Mouse (Mus musculus) forelimb bud, embryonic 11.5 days (tissue): ENCODE measurements around the gene Chit1.

Experiments
- DNase-seq: peaks from one replicate; pipeline ENCODE4 v3.0.0-alpha.2; 2012; ENCODE audit warnings: low read depth, low spot score

Chit1 gene

GRCm38 (mm10) chr1:134079477-134080163 lies 31.4 kb upstream of the Chit1 start:
- DNase-seq, result no peak

GRCm38 (mm10) chr1:134080406-134080805 lies 30.6 kb upstream of the Chit1 start:
- no peak for DNase-seq

DNA sequence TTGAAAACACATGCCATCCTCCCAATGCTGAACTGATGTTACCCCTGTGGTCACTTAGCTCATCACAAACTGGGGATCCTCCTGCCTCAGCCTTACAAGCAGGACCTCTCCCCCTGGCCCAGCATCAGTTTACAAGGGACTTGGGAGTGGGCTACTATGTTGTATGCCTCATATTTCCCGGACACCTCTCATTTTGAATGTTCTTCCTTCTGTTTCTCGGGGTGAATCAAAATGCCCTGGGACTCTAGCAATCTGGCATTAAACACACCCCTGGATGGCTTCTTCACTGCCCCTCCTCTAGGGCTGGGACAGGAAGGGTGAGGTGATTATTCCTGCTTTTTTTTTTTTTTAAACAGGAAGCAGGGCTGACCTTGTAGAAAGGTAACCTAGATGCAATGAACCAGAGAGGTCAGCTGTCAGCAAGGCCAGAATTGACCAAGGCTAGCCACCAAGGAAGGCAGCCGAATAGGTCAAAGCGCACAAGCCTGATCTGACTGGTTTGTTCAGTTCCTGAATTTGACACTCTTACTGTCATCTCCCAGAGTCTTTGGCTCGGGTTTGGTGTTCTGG lies 30.1 kb upstream of the Chit1 start:
- no peak for DNase-seq

DNA sequence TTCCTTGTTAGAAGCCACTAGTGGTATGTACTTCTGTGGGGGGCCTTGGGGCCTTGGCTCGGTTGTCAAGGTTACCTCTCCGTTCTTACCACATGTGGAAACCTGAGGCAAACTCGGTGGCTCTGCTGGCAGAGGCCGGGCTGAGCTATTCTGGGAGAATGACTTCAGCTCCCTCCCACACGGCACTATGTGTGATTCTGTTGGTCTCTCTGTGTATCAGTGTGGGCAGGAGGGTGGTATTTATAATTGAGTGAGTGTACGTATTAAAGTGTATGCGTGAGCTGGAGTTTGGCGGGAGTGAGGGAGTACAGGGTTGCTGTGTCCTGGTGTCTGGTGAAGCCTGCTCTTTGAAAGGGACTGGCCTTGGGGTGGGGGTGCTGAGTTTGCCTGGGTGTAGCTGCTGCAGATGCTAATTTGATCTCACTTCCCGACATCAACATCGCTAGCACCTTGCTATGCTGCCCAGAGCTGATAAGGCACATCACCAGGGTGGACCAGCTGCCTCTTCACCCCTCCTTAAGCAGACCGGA lies 28.0 kb upstream of the Chit1 start:
- no peak for DNase-seq

- no peak for DNase-seq
These were observed 27.4 kb upstream of the Chit1 start for GRCm38 (mm10) chr1:134083676-134084075.

GRCm38 (mm10) chr1:134084128-134084527 lies 26.9 kb upstream of the Chit1 start:
- DNase-seq, result no peak

DNA sequence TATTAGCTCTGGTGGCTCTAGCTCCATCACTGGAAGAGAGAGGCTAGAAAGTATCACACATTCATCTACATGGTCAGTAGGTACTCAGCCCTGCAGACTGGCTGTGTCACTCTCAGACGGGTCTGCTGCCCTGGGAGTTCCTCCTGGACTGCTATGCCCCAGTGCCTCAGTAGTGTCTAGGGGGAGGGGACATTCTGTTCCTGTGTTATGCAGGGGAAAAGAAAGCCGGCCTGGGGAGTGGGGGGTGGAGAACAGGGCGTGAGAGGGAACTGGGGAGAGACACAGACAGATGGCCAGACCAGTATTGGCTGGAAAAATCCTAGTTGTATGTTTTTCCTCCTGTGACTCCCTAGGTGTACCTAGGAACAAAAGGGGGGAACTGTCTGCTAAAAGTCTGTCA lies 25.0 kb upstream of the Chit1 start:
- no peak for DNase-seq

GRCm38 (mm10) chr1:134086811-134087398 lies 24.1 kb upstream of the Chit1 start:
- no peak for DNase-seq

GRCm38 (mm10) chr1:134089074-134089473 lies 22.0 kb upstream of the Chit1 start:
- DNase-seq, result no peak

- DNase-seq, result no peak
These were observed 19.2 kb upstream of the Chit1 start for GRCm38 (mm10) chr1:134091851-134092250.

- DNase-seq, result no peak
These were observed 18.7 kb upstream of the Chit1 start for GRCm38 (mm10) chr1:134092368-134092767.

DNA sequence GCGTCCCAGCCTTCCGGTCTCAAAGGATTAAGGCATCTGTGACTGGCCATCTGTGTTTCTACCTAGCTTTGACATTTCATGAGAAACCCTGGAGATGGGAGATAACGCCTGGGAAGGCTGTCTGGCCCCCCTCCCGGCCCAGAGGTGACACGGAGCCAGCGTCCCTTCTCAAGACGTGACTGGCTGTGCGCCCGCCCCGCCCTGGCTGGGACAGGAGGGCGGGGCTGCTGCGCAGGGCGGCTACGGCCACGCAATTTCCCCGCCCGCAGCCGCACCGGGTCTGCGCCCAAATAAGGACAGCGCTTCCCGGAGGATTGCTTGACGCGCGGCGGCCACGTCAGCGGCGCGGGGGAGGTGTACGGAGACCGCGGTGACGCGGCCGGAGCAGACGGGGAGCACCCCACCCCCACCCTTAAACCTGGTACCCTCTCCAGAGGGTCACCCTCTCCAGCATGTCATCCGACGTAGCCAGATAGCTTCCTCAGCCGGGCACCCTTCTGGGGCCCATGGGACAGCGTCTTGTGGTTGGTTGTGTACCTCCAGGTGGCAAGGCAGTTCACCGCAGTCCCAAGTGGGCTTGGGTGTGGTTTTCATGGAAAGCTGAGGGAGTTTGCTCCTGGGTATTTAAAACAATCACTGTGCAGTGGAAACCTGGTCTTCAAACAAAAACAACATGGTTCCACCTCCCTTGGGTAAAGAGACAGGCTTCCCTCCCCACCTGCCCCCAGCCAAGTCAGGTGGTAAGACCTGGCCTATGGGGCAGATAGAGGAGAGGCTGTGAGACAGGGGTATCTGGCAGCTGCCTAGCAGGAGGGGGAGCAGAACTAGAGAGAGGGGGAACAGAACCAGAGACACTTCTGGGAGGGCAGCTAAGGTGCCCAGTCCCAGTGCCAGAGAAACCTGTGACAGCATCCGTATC lies 17.9 kb upstream of the Chit1 start:
- peak; percentile 84 for DNase-seq

DNA sequence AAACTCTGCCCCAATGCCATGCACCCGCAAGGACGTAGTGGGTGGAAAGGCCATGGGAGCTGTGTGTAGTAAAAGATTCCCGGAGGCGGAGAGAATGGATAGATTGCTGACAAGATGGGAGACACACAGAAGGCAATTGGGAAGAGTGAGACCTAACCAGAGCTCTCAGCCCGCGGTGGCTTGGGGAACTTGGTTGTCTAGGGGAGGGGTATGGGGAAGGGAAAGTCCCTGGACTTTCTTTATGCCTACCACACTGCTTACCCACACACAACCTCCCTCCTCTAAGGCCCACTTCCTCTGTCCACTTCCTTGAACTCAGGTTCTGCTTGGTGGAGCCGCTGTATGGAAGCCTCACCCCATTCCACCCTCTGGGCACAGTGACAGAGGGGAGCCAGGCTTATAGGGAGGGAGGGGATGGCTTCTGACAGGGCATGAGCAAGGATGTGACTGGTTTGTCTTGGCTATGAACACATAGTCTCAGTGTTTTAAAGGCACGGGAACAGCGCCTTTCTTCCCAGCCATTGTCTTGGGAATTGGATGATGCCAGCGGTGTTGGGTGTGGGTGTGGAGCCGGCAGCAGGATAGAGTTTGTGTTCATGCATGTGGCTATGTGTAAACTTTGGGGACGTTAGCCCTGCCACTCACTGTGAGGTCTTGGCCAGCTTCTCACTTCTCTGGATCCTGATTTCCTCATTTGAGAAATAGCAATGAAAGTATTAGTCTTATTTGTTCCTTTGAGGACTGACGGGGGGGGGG lies 17.1 kb upstream of the Chit1 start:
- no peak for DNase-seq

DNA sequence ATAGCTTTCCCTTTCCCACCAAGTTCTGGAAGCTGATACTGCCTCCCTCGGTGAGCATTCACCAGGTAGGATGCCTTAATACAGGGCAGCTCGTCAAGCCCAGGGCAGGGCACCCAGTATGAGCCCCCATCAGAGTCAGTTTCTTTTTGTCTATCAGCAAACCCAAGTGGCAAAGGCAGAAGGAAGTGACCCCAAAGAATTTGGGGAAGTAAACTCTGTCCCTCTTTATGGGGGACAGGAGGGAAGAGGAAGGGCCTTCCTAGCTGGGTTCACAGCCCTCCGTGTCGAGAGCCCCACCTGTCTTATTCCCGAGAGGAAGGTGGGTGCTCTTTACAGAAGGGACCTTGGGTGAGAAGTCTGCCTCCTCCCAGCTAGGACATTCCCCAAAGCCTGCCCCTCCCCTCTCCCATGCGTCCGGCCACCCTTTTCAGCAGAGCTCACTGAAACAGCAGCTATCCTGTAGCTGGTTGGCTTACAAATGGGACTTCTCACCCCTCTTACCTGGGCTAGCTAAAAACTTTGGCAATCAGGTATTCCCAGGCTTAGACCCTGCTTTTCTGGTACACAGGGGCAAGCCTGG lies 15.9 kb upstream of the Chit1 start:
- DNase-seq, result no peak

- no peak for DNase-seq
These were observed 15.3 kb upstream of the Chit1 start for GRCm38 (mm10) chr1:134095721-134096120.

- no peak for DNase-seq
These were observed 14.6 kb upstream of the Chit1 start for GRCm38 (mm10) chr1:134096264-134096934.

DNA sequence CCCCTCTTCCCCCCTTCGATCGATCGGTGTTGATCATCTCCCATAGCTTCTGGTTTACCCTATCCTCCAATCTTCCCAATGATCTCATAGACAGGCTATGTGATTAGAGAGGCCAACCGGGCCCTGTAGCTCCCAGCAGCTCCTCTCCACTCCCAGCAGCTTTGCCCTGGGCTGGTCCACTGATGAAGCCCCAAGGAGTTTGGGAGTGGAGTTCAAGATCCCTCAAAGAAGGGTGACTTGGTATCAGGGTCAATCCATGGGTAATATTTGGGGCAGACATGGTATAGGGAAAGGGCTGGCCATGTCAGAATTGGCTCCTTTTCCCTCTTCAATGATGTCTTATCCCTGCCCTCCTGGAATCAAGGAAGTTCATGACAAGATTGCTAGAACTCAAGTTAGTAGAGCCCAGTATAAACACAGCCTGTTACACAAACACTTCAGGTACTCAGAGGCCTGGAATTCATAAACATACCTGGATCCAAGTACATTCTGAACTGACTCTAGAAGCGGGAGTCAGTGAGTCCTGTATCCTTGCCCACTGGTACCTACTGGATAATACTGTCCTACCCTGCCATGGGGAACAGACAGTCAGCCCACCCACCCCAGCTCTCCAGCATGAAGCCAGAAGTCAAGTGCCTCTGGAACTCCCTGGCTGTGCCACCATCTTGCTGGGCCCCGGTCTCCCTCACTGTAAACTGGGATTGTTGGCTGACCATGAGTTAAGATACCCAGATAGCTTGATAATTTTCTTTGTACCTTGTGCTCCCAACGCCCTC lies 13.8 kb upstream of the Chit1 start:
- DNase-seq, result no peak

GRCm38 (mm10) chr1:134097956-134098725 lies 12.9 kb upstream of the Chit1 start:
- DNase-seq, result no peak
